Mouse (Mus musculus) erythroblast, embryonic 14.5 days (primary cell): ENCODE results near the gene Meis2. TPM values are rescaled to one million over a fixed set of nuclear protein-coding genes. Genes with fewer than 3 reads are reported as not detected.

Experiments used
- H3K27me3 ChIP-seq: 2 replicates; pipeline ENCODE4 v1.6.1; 2012; ENCODE audit warnings: inconsistent platforms; ENCODE audit not compliant: control insufficient read depth
- H3K36me3 ChIP-seq: 2 replicates; pipeline ENCODE4 v1.6.1; 2012; ENCODE audit warnings: mild to moderate bottlenecking, inconsistent platforms; ENCODE audit not compliant: control insufficient read depth
- H3K4me1 ChIP-seq: 2 replicates; pipeline ENCODE4 v1.6.1; 2012; ENCODE audit warnings: inconsistent platforms; ENCODE audit not compliant: control insufficient read depth
- H3K4me3 ChIP-seq: replicated peaks from 2 replicates; pipeline ENCODE3; 2012; ENCODE audit warnings: moderate library complexity, mild to moderate bottlenecking, inconsistent platforms
- H3K9me3 ChIP-seq: 2 replicates; pipeline ENCODE4 v1.6.1; 2012; ENCODE audit warnings: low read length, inconsistent platforms, mixed read lengths; ENCODE audit not compliant: control insufficient read depth
- GATA1 ChIP-seq: IDR thresholded peaks from 2 replicates; pipeline ENCODE4 v1.6.1; 2012; ENCODE audit warnings: low read length, inconsistent platforms, mixed read lengths
- TAL1 ChIP-seq: IDR thresholded peaks from 3 replicates; pipeline ENCODE4 v1.6.1; 2012; ENCODE audit warnings: low read length, inconsistent platforms, mixed read lengths
- polyA plus RNA-seq: library from polyadenylated mRNA; stranded (reverse); fragments of >175 nt; gene quantifications from 2 replicates; pipeline ENCODE4 v1.2.3, GENCODE M21; 2012

Meis2 gene
- polyA plus RNA-seq, 1 experiment, result not detected

DNA sequence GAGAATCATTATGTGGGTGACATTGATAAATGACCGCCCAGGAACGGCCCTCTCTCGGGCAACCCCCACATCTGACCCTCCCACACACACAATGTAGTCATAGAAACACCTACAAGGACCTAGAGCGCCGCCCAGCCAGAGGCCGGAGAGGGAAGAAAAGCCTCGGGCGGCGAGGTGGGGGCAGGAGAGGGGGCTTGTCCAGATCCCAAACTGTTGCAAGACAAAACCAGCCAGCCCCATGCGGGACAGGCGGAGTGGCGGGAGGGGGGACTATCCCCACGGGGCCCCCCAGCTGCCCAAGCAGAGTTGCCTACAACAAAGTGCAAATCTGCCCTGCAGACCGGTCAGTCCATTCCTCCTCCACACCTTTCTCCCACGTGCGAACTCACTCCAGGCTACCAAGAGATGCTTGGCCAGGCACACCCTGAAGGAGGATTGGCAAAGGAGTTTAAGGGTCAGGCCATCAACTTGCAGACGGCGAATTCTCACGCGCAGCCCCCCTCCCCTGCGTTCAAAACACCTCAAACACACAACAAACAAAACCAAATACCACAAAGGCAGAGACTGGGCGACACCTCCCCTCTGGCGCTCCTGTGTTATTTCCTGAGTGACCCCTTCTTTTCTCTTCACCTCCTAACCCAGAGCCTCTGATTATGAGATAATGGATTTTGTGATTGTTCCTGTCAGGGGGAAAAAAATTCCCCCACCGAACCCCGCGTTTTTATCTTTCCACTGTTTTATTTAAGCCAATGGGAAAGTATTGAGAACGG lies 206.1 kb downstream of the Meis2 start:
- Histone ChIP-seq H3K36me3 (no peaks in the 10 kb centered on the region), H3K9me3 (no peaks in the 10 kb centered on the region; the same call in 1 of the 2 replicates), H3K4me1 (no peaks in the 10 kb centered on the region), H3K27me3 (peaks cover 75% of the 10 kb centered on the region), H3K4me3 (no peak overlapping the region)
- TF ChIP-seq GATA1, result no peak
- TF ChIP-seq TAL1, result no peak

DNA sequence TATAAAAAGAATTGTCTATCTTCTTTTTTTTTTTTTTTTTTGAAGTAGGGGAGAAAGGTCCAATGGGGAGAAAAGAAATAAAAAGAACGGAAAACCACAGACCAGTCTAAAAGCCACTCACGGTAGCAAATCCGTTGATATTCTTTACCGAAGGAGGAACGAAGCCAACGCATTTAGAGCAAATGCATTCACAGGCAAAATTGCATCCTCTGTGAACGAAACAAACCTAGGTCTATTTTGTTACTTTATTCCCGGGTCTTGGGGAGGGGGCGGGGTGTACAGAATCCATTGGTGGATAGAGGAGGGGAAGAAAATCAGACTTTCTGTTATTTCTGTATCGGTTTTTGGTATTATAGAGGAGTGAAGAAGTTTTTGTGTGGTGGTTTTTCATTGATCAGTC lies 206.7 kb downstream of the Meis2 start:
- H3K4me3 ChIP-seq, result no peak overlapping the region
- peaks cover 82% of the 10 kb centered on the region for H3K27me3 ChIP-seq
- H3K4me1 ChIP-seq, result no peaks in the 10 kb centered on the region
- no peaks in the 10 kb centered on the region; the same call in 1 of the 2 replicates for H3K9me3 ChIP-seq
- TF ChIP-seq GATA1 (no peak), TAL1 (no peak)
- H3K36me3 ChIP-seq, result no peaks in the 10 kb centered on the region

DNA sequence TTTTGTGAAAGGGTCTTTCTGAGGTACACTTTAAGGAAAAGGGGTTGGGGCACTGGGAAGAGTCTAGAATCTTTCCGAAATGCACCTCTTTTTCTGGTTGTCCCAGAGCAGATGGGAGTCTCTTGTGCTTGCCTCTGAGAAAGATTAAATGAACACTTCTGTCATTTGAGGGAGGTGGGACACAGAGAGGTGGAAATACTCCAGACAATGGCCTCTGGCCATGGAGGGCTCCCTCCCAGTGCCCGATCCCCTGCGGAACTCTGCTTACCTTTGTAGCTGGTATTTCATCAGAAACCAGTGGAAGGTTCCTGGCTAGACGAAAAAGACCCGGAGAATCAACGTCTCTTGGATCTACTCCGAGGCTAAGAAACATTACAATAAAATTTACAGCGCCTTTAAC lies 207.4 kb downstream of the Meis2 start:
- Histone ChIP-seq H3K36me3 (no peaks in the 10 kb centered on the region), H3K4me1 (no peaks in the 10 kb centered on the region), H3K9me3 (no peaks in the 10 kb centered on the region; the same call in 1 of the 2 replicates), H3K27me3 (peaks cover 89% of the 10 kb centered on the region), H3K4me3 (no peak overlapping the region)
- TF ChIP-seq TAL1 (no peak), GATA1 (no peak)

DNA sequence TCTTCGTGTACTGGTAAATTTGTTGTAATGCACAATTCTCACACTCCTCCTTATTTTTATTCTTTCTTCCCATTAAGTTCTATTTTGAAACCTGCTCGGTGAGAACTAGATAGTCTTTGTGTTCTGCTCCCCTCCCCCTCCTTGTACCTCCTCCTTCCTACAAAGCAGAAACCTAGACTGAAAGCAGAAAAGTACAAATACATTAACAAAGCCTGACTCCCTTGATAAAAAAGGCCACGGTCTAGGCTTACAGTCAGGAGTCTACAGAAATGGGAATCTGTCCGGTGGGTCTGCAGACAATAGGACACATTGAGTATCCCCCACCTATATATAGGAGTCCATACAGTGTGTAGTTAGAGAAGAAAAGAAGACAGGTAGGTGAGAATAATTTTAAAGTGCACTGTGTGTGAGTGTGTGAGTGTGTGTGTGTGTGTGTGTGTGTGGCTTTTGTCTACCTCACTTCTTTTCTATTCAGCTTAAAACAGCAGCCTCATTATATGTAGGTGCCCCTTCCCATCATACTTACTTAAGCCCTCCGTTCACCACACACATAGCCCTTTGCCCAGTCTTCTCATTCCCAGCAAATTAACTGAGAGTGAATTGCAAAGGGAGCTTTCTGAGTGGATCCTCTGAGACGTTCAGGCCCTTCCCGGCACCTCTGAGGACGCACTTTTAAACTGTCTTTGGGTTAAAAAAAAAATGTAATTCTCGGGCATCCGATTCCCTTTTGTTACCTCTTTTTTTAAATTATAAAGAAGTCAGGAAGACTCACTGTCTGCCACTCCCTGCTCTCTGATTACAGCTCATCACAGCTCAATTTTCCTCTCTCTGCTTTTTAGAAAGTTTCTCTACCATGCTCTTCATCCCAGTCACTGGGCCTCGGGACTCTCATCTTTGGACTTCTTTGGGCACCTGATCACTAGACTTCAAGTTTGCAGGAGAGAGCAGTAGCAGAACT lies 208.2 kb downstream of the Meis2 start:
- TF ChIP-seq GATA1 (no peak), TAL1 (no peak)
- no peaks in the 10 kb centered on the region for H3K36me3 ChIP-seq
- peaks cover 97% of the 10 kb centered on the region for H3K27me3 ChIP-seq
- no peak overlapping the region for H3K4me3 ChIP-seq
- no peaks in the 10 kb centered on the region for H3K4me1 ChIP-seq
- no peaks in the 10 kb centered on the region; the same call in 1 of the 2 replicates for H3K9me3 ChIP-seq

DNA sequence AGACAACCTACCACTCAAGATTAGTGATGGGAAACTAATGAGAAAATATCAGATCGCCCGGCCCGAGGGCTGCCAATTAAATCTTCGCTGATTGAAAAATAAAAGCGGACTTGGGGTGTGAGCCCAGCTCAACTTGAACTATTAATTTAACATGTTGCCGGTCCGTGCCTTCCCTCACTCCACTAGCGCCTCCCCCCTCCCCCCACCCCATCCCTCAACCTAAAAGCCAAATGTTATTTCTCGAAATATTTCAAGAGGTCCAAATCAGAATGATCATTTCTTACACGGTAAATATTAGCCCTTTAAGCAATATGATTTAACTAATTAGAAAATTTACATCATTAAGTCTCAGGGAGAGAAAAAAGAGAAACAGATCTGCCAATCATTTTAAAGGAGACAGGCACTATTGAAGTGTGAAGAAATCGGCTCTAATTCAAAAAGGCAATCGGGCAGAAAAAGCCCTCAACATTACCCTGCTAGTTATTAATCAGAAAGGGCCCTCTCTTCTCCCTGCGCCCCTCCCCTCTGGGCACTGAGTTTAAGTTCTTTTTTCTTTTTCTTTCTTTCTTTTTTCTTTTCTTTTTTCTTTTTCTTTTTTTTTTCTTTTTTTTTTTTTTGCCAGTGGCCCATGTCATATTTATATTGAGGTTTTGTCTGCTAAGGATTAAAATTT lies 209.1 kb downstream of the Meis2 start:
- TF ChIP-seq GATA1, result no peak
- no peak for TF ChIP-seq TAL1
- Histone ChIP-seq H3K36me3 (no peaks in the 10 kb centered on the region), H3K9me3 (no peaks in the 10 kb centered on the region; the same call in 1 of the 2 replicates), H3K4me3 (no peak overlapping the region), H3K4me1 (no peaks in the 10 kb centered on the region), H3K27me3 (peaks cover 99% of the 10 kb centered on the region)

DNA sequence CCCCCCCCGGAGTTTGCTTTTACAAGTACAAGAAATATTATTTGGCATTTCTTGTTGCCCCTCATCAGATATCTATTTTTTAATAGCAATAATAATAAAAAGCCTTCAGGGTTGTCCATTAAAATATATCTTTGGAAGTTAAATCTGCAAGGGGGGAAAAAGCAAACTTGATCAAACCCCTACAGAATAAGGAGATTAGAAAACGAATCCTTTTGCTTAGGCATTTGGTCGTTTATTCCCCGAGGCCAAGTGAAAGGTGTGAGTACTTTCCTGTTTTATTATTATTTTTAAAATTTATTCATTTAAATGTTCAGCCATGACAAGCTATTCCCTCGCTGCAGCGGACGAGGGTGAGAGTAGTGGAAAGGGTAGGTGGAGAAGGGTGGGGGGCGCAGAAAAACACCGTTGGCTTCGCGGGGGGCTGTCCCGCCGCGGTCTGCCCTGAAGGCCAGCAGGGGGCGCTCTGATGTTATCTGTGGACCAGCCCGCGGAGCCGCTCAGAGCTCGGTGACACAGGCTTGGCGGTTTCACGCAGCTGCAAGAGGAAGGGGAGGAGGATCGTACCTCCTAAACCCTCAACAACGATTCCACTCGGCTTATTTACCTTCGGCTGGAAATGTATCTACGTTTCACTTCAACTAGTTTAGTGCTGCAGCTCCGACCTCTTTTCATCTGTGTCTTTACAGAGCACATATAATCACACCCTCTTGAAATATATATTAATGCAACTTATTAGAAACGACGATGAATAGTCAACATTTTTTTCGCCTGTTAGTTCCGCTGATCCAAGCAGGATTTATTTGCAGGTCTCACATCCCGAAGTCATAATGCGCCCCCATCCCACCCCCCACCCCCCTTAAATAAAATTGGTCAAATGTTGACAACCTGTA lies 209.9 kb downstream of the Meis2 start:
- Histone ChIP-seq H3K27me3 (peaks cover 98% of the 10 kb centered on the region), H3K4me3 (no peak overlapping the region), H3K9me3 (no peaks in the 10 kb centered on the region; the same call in 1 of the 2 replicates), H3K4me1 (no peaks in the 10 kb centered on the region), H3K36me3 (no peaks in the 10 kb centered on the region)
- TF ChIP-seq TAL1 (no peak), GATA1 (no peak)

DNA sequence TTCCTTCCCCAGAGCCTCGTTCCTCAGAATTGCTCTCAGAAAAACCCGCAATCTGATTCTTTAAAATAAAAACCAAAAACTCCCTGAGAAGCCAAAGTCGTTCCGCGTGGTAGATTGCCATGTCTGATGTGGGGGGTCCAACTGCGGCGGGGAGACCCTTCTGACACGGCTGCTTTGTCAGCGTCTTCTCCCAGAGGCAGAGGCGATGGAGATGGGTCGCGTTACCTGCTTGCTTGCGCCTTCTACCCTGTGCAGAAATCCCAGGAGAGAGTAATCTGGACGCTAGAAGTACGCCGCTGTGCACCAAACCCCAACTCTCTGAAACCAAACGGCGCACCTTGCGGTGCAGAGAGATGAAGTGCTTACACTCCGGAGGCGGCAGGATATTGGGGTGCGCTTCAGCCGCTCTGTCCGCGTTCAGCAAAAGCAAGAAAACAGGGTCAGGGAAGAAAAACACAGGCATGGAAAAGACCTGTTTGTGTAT lies 210.8 kb downstream of the Meis2 start:
- TF ChIP-seq GATA1, result no peak
- no peak for TF ChIP-seq TAL1
- Histone ChIP-seq H3K4me3 (no peak overlapping the region), H3K27me3 (peaks cover 91% of the 10 kb centered on the region), H3K9me3 (no peaks in the 10 kb centered on the region; the same call in 1 of the 2 replicates), H3K36me3 (no peaks in the 10 kb centered on the region), H3K4me1 (no peaks in the 10 kb centered on the region)
